8 mouse cellular contexts compared by ENCODE assay signal in the genomic region with DNA sequence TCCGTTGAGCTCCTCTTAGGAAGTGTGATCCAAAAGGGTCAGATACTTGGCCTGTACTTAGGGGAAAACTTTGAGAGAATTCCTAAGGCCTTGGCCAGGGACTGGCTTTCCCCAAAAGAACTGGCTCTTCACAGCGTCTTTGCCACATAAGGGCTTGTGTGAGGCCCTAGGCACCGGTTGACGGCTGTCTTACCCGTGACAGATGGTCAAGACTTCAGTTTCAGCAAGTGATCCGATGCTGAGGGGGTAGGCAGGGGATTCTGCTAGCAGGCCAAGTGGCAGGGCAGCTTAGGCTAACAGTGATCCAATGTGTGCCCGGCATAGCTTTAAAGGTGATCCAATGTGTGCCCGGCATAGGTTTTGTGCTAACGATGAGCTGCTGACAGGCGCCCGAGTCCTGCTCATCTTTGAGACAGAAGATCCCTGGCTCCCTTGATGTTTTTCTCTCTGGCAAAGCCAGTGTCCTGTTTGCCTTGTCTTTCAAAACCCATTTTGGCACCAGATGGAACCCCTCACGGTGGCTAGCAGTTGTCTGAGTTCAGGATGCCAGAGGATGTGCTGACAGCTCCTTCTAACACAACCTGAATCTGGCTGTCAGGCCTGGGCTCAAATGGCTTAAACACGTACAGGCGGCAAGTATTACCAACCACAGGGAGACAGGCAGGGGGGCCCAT.
DNase-seq lines count a peak whose midpoint lies in the region; ATAC-seq and TF ChIP-seq lines count a peak whose summit lies in the region.

No protein-coding gene starts in this region.

- H3K4me2 ChIP-seq in neural tube, embryonic 11.5 days (ENCODE audit: low read depth): no peak overlapping the region
- no peak overlapping the region for H3K4me2 ChIP-seq in neural tube, embryonic 15.5 days
- no peak overlapping the region for H3K4me2 ChIP-seq in heart, postnatal 0 days (ENCODE audit: low read depth, low read length)

- H3K4me1 ChIP-seq in neural tube, embryonic 11.5 days (ENCODE audit: control insufficient read depth, insufficient read depth, low read length): peaks cover 4% of the 10 kb centered on the region; the same call in 1 of the 2 replicates
- peaks cover 13% of the 10 kb centered on the region; the same call in 1 of the 2 replicates for H3K4me1 ChIP-seq in neural tube, embryonic 15.5 days
- H3K4me1 ChIP-seq in heart, postnatal 0 days (ENCODE audit: control insufficient read depth, insufficient read depth): peaks cover 17% of the 10 kb centered on the region

- peak; percentile 16 for DNase-seq in neural tube, embryonic 11.5 days (ENCODE audit: low spot score)
- DNase-seq in cerebellum, postnatal 4 days (ENCODE audit: low spot score in 2 of 2): peak; percentile 22 to 44
- peak; percentile 28 for DNase-seq in heart, postnatal 0 days (ENCODE audit: low spot score)
- DNase-seq in lung, postnatal 36 days: peak; percentile 29
- no peak for DNase-seq in layer of hippocampus, postnatal 10 days (ENCODE audit: low spot score in 2 of 2)
- DNase-seq in T-cell, adult 2 months (ENCODE audit: low spot score): no peak
- no peak for DNase-seq in c-Kit-positive CD71-positive TER-119-positive erythroid progenitor cells, embryonic 14.5 days (ENCODE audit: low spot score)

- H3K4me3 ChIP-seq in neural tube, embryonic 11.5 days (ENCODE audit: low read depth, low read length): no peak overlapping the region
- no peak overlapping the region for H3K4me3 ChIP-seq in neural tube, embryonic 15.5 days (replicated peaks)
- H3K4me3 ChIP-seq in heart, postnatal 0 days (ENCODE audit: low read depth, low read length): no peak overlapping the region

- WGBS in neural tube, embryonic 11.5 days: 59% methylated on average over 14 of the region's 14 CpGs
- 70% methylated on average over 14 of the region's 14 CpGs for WGBS in neural tube, embryonic 15.5 days
- WGBS in heart, postnatal 0 days: 27% methylated on average over 14 of the region's 14 CpGs

- ATAC-seq in neural tube, embryonic 11.5 days (ENCODE audit: insufficient read depth, low FRiP score, low TSS enrichment): no peak
- ATAC-seq in neural tube, embryonic 15.5 days (ENCODE audit: low FRiP score): no peak
- no peak for ATAC-seq in heart, postnatal 0 days (ENCODE audit: insufficient read depth, low read depth)

- no peak for TF ChIP-seq EP300 in heart, postnatal 0 days (IDR thresholded peaks at IDR 0.05; ENCODE audit: low read depth)

- no peak for TF ChIP-seq CTCF in heart, postnatal 0 days (IDR thresholded peaks at IDR 0.05; ENCODE audit: low read depth)

- no peaks in the 10 kb centered on the region for H3K36me3 ChIP-seq in neural tube, embryonic 11.5 days (ENCODE audit: control insufficient read depth, insufficient read depth, low read length)
- no peaks in the 10 kb centered on the region for H3K36me3 ChIP-seq in neural tube, embryonic 15.5 days
- H3K36me3 ChIP-seq in heart, postnatal 0 days (replicated peaks; ENCODE audit: control insufficient read depth, insufficient read depth, low read length): no peaks in the 10 kb centered on the region

- H3K27me3 ChIP-seq in neural tube, embryonic 11.5 days (ENCODE audit: control insufficient read depth, insufficient read depth, low read length): no peaks in the 10 kb centered on the region
- H3K27me3 ChIP-seq in neural tube, embryonic 15.5 days (replicated peaks): no peaks in the 10 kb centered on the region
- no peaks in the 10 kb centered on the region for H3K27me3 ChIP-seq in heart, postnatal 0 days (ENCODE audit: control insufficient read depth, insufficient read depth, low read length)

- H3K9ac ChIP-seq in neural tube, embryonic 11.5 days (ENCODE audit: low read length): no peak overlapping the region
- H3K9ac ChIP-seq in neural tube, embryonic 15.5 days (replicated peaks): no peak overlapping the region
- no peak overlapping the region for H3K9ac ChIP-seq in heart, postnatal 0 days (replicated peaks; ENCODE audit: low read depth, low read length)

- no peak overlapping the region for H3K27ac ChIP-seq in neural tube, embryonic 11.5 days (ENCODE audit: low read depth, low read length)
- no peak overlapping the region; the same call in 1 of the 2 replicates for H3K27ac ChIP-seq in neural tube, embryonic 15.5 days (replicated peaks)
- H3K27ac ChIP-seq in heart, postnatal 0 days (ENCODE audit: low read depth): peak overlapping the region; percentile 25; the same call in 1 of the 2 replicates

- H3K9me3 ChIP-seq in neural tube, embryonic 11.5 days (ENCODE audit: control insufficient read depth, low read length): no peaks in the 10 kb centered on the region
- no peaks in the 10 kb centered on the region for H3K9me3 ChIP-seq in neural tube, embryonic 15.5 days (replicated peaks)
- no peaks in the 10 kb centered on the region for H3K9me3 ChIP-seq in heart, postnatal 0 days (replicated peaks; ENCODE audit: control insufficient read depth, low read length)

Comparison
In these comparisons a context has a peak if more than half of its experiments do, and no peak if none do; other contexts are left out.
1. DNase-seq: peak in neural tube, embryonic 11.5 days (single experiment), cerebellum, postnatal 4 days (2 of 2), heart, postnatal 0 days (single experiment) and lung, postnatal 36 days (single experiment); none in layer of hippocampus, postnatal 10 days (0 of 2), T-cell, adult 2 months (single experiment) and c-Kit-positive CD71-positive TER-119-positive erythroid progenitor cells, embryonic 14.5 days (single experiment).